Mouse (Mus musculus): Measurements from ENCODE around the gene Osbp2. TPM values are rescaled to one million over a fixed set of nuclear protein-coding genes. Genes with fewer than 3 reads are reported as not detected.

Osbp2 gene
- total and polyA plus RNA-seq, 3 experiments, result 0.22 TPM; not detected in 2

- no peaks in the 10 kb centered on the region for H3K4me1 ChIP-seq (ENCODE audit: insufficient read depth, low read depth, low read length)
- H3K9me3 ChIP-seq (replicated peaks), result no peaks in the 10 kb centered on the region
- no peak for TF ChIP-seq TAL1 (conservative IDR thresholded peaks at IDR 0.05; ENCODE audit: low read depth, low read length)
- TF ChIP-seq GATA1 (IDR thresholded peaks at IDR 0.05; ENCODE audit: borderline replicate concordance, low read length), result no peak
- no peak for TF ChIP-seq GATA2 (IDR thresholded peaks at IDR 0.05; ENCODE audit: borderline replicate concordance, low read depth, low read length)
- no peak for TF ChIP-seq CTCF (IDR thresholded peaks at IDR 0.05; ENCODE audit: low read depth, low read length)
- TF ChIP-seq POLR2AphosphoS5 (IDR thresholded peaks at IDR 0.05; ENCODE audit: insufficient replicate concordance, low read depth, low read length), result no peak
- DNase-seq (ENCODE audit: low spot score), result no peak
- no peaks in the 10 kb centered on the region for H3K36me3 ChIP-seq (replicated peaks)
- H3K27me3 ChIP-seq (ENCODE audit: insufficient read depth, low read length), result 0 out of 2 replicates have a peak, but pooled peaks cover 2% of the 10 kb centered on the region
- no peak for ATAC-seq (ENCODE audit: extremely low read depth, insufficient number of reproducible peaks, low FRiP score, poor library complexity, severe bottlenecking)
- H3K4me3 ChIP-seq (ENCODE audit: low read depth, low read length), result no peak overlapping the region
Observed at GRCm38 (mm10) chr11:3738778-3739177, 124.9 kb downstream of the Osbp2 start.

DNA sequence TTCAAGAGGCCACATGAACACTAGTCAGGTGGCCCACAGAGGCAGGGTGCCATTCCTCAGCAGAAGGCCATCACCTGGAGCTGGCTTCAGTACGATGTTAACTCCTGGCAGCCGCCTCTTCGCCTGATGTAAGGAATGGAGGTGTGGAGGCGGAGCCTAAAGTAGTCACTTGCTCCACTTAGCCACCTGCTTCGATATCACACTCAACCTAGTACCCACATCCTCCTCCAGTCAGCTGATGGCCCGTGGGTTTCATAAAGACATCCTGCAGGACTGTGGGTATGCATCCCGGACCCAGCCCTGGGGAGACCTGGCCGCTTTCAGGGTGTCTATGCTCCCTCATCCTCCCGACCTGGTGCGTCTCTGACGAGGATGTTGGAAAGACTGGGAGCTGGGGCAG is 128.0 kb downstream of the Osbp2 start:
- H3K36me3 ChIP-seq (replicated peaks), result no peaks in the 10 kb centered on the region
- ATAC-seq (ENCODE audit: extremely low read depth, insufficient number of reproducible peaks, low FRiP score, poor library complexity, severe bottlenecking), result no peak
- H3K4me3 ChIP-seq (ENCODE audit: low read depth, low read length), result no peak overlapping the region
- no peaks in the 10 kb centered on the region for H3K4me1 ChIP-seq (ENCODE audit: insufficient read depth, low read depth, low read length)
- no peak for DNase-seq (ENCODE audit: low spot score)
- H3K9me3 ChIP-seq (replicated peaks), result no peaks in the 10 kb centered on the region
- 0 out of 2 replicates have a peak, but pooled peaks cover 2% of the 10 kb centered on the region for H3K27me3 ChIP-seq (ENCODE audit: insufficient read depth, low read length)
- TF ChIP-seq GATA2 (IDR thresholded peaks at IDR 0.05; ENCODE audit: borderline replicate concordance, low read depth, low read length) (no peak), TAL1 (conservative IDR thresholded peaks at IDR 0.05; ENCODE audit: low read depth, low read length) (no peak), POLR2AphosphoS5 (IDR thresholded peaks at IDR 0.05; ENCODE audit: insufficient replicate concordance, low read depth, low read length) (no peak), CTCF (IDR thresholded peaks at IDR 0.05; ENCODE audit: low read depth, low read length) (no peak), GATA1 (IDR thresholded peaks at IDR 0.05; ENCODE audit: borderline replicate concordance, low read length) (no peak)

DNA sequence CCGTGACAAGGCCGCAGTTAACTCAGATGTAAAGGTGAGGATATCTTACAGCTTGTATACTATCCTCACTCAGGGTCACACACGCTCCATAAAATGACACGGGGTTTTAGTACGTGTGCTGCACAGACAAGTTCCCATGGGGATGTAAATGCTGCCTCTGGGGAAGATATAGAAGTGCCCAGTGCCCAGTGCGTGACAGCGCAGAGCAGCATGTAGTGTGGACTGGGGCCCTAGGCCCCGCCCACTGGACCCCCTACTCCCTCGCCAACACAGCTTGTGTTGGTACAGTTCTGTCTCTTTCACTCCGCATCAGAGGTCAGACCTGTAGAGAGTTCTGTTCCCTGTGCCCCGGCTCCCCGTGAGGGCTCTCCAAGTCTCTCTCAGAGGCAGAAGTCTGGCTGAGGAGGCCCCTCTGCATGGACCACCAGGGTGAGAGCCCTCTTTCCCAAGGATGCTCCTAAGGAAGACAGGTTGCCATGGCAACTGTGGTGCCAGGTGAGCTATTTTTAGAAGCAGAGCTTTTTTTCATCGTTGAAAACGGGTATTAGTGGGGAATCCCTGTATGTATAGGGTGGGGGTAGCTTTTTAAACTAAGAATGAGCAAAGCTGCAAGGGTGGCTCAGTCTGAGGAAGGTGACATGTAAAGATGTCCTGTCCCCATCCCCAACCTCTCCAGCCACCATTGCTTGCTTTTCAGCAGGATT is 129.6 kb downstream of the Osbp2 start:
- H3K27me3 ChIP-seq (ENCODE audit: insufficient read depth, low read length), result 0 out of 2 replicates have a peak, but pooled peaks cover 2% of the 10 kb centered on the region
- ATAC-seq (ENCODE audit: extremely low read depth, insufficient number of reproducible peaks, low FRiP score, poor library complexity, severe bottlenecking) (no peak), DNase-seq (ENCODE audit: low spot score) (no peak)
- no peaks in the 10 kb centered on the region for H3K9me3 ChIP-seq (replicated peaks)
- no peaks in the 10 kb centered on the region for H3K36me3 ChIP-seq (replicated peaks)
- H3K4me3 ChIP-seq (ENCODE audit: low read depth, low read length), result no peak overlapping the region
- TF ChIP-seq GATA2 (IDR thresholded peaks at IDR 0.05; ENCODE audit: borderline replicate concordance, low read depth, low read length) (no peak), CTCF (IDR thresholded peaks at IDR 0.05; ENCODE audit: low read depth, low read length) (no peak), TAL1 (conservative IDR thresholded peaks at IDR 0.05; ENCODE audit: low read depth, low read length) (no peak), GATA1 (IDR thresholded peaks at IDR 0.05; ENCODE audit: borderline replicate concordance, low read length) (no peak), POLR2AphosphoS5 (IDR thresholded peaks at IDR 0.05; ENCODE audit: insufficient replicate concordance, low read depth, low read length) (no peak)
- no peaks in the 10 kb centered on the region for H3K4me1 ChIP-seq (ENCODE audit: insufficient read depth, low read depth, low read length)

DNA sequence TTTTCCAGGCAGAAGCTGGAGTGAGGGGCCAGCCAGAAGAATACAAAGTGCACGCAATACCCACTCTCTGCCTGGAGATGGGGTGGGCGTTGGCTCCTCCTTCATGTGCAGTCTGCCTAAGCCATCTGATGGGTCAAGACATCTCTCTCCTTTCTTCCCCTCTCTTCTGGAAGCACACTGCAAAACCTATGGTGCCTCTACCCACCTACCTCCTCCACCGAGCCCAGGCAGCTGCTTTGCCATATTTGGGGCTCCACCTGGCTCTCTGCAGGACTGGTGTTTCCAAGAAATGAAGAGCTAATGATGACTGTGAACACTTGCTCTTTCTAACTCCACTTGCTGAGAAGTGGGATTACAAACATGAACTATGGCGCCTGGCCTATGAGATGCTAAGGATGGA is 132.2 kb downstream of the Osbp2 start:
- Histone ChIP-seq H3K9me3 (replicated peaks) (no peaks in the 10 kb centered on the region), H3K4me1 (ENCODE audit: insufficient read depth, low read depth, low read length) (no peaks in the 10 kb centered on the region), H3K27me3 (ENCODE audit: insufficient read depth, low read length) (no peaks in the 10 kb centered on the region), H3K4me3 (ENCODE audit: low read depth, low read length) (no peak overlapping the region), H3K36me3 (replicated peaks) (no peaks in the 10 kb centered on the region)
- no peak for DNase-seq (ENCODE audit: low spot score)
- ATAC-seq (ENCODE audit: extremely low read depth, insufficient number of reproducible peaks, low FRiP score, poor library complexity, severe bottlenecking), result no peak
- TF ChIP-seq POLR2AphosphoS5 (IDR thresholded peaks at IDR 0.05; ENCODE audit: insufficient replicate concordance, low read depth, low read length) (no peak), GATA2 (IDR thresholded peaks at IDR 0.05; ENCODE audit: borderline replicate concordance, low read depth, low read length) (no peak), TAL1 (conservative IDR thresholded peaks at IDR 0.05; ENCODE audit: low read depth, low read length) (no peak), CTCF (IDR thresholded peaks at IDR 0.05; ENCODE audit: low read depth, low read length) (no peak), GATA1 (IDR thresholded peaks at IDR 0.05; ENCODE audit: borderline replicate concordance, low read length) (no peak)

GRCm38 (mm10) chr11:3727438-3728105 is 136.1 kb downstream of the Osbp2 start:
- Histone ChIP-seq H3K36me3 (replicated peaks) (no peaks in the 10 kb centered on the region), H3K27me3 (ENCODE audit: insufficient read depth, low read length) (no peaks in the 10 kb centered on the region), H3K4me1 (ENCODE audit: insufficient read depth, low read depth, low read length) (no peaks in the 10 kb centered on the region), H3K4me3 (ENCODE audit: low read depth, low read length) (no peak overlapping the region), H3K9me3 (replicated peaks) (no peaks in the 10 kb centered on the region)
- no peak for ATAC-seq (ENCODE audit: extremely low read depth, insufficient number of reproducible peaks, low FRiP score, poor library complexity, severe bottlenecking)
- DNase-seq (ENCODE audit: low spot score), result no peak
- TF ChIP-seq CTCF (IDR thresholded peaks at IDR 0.05; ENCODE audit: low read depth, low read length) (no peak), TAL1 (conservative IDR thresholded peaks at IDR 0.05; ENCODE audit: low read depth, low read length) (no peak), POLR2AphosphoS5 (IDR thresholded peaks at IDR 0.05; ENCODE audit: insufficient replicate concordance, low read depth, low read length) (no peak), GATA2 (IDR thresholded peaks at IDR 0.05; ENCODE audit: borderline replicate concordance, low read depth, low read length) (no peak)

DNA sequence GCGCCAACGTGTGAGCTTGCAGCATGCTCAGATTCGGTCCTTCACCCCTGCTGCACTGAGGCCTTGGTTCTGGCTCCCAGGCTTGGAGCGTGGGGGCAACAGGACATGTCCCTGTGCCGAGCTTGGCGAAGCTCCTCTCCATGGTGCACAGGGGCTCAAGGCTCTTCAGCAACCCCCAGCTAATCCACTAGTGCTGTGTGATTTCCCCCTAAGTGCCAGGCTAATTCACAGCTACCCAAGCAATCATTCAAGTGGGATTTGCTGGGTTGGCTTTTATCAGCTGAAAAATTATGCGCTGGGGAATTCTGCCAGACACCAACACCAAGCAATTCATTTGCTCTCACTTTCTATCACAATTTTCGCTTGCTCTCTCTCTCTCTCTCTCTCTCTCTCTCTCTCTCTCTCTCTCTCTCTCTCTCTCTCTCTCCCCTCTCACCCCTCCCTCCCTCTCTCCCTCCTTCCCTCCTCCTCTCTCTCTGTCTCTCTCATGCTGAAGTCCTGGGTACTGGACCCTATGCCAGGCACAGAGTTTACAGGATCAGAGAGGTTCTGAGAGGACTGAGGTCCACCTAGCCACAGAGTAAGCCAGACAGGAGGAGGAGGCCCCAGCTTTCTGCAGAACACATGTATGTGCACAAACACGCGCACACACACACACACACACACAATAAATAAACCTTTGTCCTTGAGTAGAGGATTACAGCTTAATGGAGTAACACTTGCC is 138.2 kb downstream of the Osbp2 start:
- no peak for TF ChIP-seq CTCF (IDR thresholded peaks at IDR 0.05; ENCODE audit: low read depth, low read length)
- TF ChIP-seq POLR2AphosphoS5 (IDR thresholded peaks at IDR 0.05; ENCODE audit: insufficient replicate concordance, low read depth, low read length), result no peak
- H3K27me3 ChIP-seq (ENCODE audit: insufficient read depth, low read length), result peaks cover 3% of the 10 kb centered on the region; the same call in 1 of the 2 replicates
- ATAC-seq (ENCODE audit: extremely low read depth, insufficient number of reproducible peaks, low FRiP score, poor library complexity, severe bottlenecking) (no peak), DNase-seq (ENCODE audit: low spot score) (no peak)
- no peaks in the 10 kb centered on the region for H3K36me3 ChIP-seq (replicated peaks)
- H3K4me3 ChIP-seq (ENCODE audit: low read depth, low read length), result no peak overlapping the region
- no peaks in the 10 kb centered on the region for H3K9me3 ChIP-seq (replicated peaks)
- no peaks in the 10 kb centered on the region for H3K4me1 ChIP-seq (ENCODE audit: insufficient read depth, low read depth, low read length)
